Mouse (Mus musculus) forebrain, postnatal 0 days (tissue): Measurements from ENCODE around the gene Pkd1. TPM values are rescaled to one million over a fixed set of nuclear protein-coding genes. Genes with fewer than 3 reads are reported as not detected.

ENCODE experiments used
- ATAC-seq: fragments of 200-750 bp; cut with Nextera tagmentation; 2 replicates; pipeline ENCODE4 v1.8.0; 2017; ENCODE audit warnings: mild to moderate bottlenecking, moderate library complexity
- DNase-seq: peaks from one replicate; pipeline ENCODE4 v3.0.0-alpha.2; 2015
- H3K27ac ChIP-seq: fragments of 300-500 bp; sonication (generic); 2 replicates; pipeline ENCODE4 v1.5.1; 2014; ENCODE audit warnings: low read depth, mild to moderate bottlenecking, antibody characterized with exemption, low read length, moderate library complexity, mixed read lengths
- H3K27me3 ChIP-seq: fragments of 300-500 bp; sonication (generic); 2 replicates; pipeline ENCODE4 v1.6.1; 2014; ENCODE audit warnings: mild to moderate bottlenecking, low read length, mixed read lengths; ENCODE audit not compliant: insufficient read depth
- H3K36me3 ChIP-seq: fragments of 300-500 bp; sonication (generic); 2 replicates; pipeline ENCODE4 v1.6.1; 2014; ENCODE audit warnings: mild to moderate bottlenecking, moderate library complexity; ENCODE audit not compliant: insufficient read depth
- H3K4me1 ChIP-seq: fragments of 300-500 bp; sonication (generic); 2 replicates; pipeline ENCODE4 v1.6.1; 2014; ENCODE audit warnings: antibody characterized with exemption; ENCODE audit not compliant: insufficient read depth
- H3K4me2 ChIP-seq: fragments of 300-500 bp; sonication (generic); 2 replicates; pipeline ENCODE4 v1.6.1; 2014; ENCODE audit warnings: low read depth, mild to moderate bottlenecking, moderate library complexity
- H3K4me3 ChIP-seq: fragments of 300-500 bp; sonication (generic); 2 replicates; pipeline ENCODE4 v1.5.1; 2014; ENCODE audit warnings: low read depth, low read length, mixed read lengths
- H3K9ac ChIP-seq: fragments of 300-500 bp; sonication (generic); 2 replicates; pipeline ENCODE4 v1.6.1; 2014; ENCODE audit warnings: mild to moderate bottlenecking
- H3K9me3 ChIP-seq: fragments of 300-500 bp; sonication (generic); 2 replicates; pipeline ENCODE4 v1.6.1; 2016; ENCODE audit warnings: low read length
- CTCF ChIP-seq: sonication (generic); IDR thresholded peaks from 2 replicates; pipeline ENCODE4 v1.5.1; 2016; ENCODE audit warnings: antibody characterized with exemption, control low read depth, low read depth
- WGBS: fragments of 180-500 bp; shearing (Covaris S2); extraction: QIAGEN DNeasy Blood & Tissue Kit; methylation state at CpG from one replicate; pipeline ENCODE4 v1.1.7; 2014; 5-methylcytosine and 5-hydroxymethylcytosine counted together
- polyA plus RNA-seq: library from polyadenylated mRNA; unstranded; fragments of >200 nt; fragmentation: Nextera tagmentation; extraction: Ambion mirVana; gene quantifications from 2 replicates; pipeline ENCODE4 v1.2.1, GENCODE M21; 2015
- total RNA-seq: library from RNA; depleted of rRNA; stranded (reverse); fragments of >200 nt; gene quantifications from 2 replicates; pipeline ENCODE4 v1.2.3, GENCODE M21; 2014

The Pkd1 gene
- total and polyA plus RNA-seq, 2 experiments from 2014 or later: 8.9 to 58.8 TPM

DNA sequence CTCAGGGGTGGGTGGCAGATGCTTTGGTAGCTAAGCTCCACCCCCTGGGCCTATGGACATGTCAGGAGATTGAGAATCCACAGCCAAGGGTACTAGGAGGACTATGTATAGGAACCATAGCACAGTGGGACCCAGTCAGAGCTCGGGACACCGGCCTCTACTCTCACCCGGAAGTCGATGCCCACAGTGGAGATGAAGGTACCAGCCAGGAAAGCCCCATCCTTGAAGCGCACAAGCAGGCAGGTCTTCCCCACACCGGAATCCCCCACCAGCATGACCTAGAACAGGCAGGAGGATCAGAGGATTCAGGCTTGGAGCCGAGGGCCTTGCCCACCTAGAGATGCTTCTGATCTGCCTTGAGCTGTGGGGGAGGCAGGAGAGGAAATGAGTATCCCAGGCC is 17.6 kb upstream of the Pkd1 start:
- no peaks in the 10 kb centered on the region for H3K9me3 ChIP-seq
- H3K9ac ChIP-seq: 0 out of 2 replicates have a peak overlapping the region, but pooled peaks have one; percentile 6
- no peak for ATAC-seq
- no peak overlapping the region for H3K27ac ChIP-seq
- 72% methylated on average over 7 of the region's 7 CpGs for WGBS
- no peak for TF ChIP-seq CTCF
- no peak for DNase-seq
- no peak overlapping the region for H3K4me3 ChIP-seq
- peaks cover 33% of the 10 kb centered on the region for H3K4me1 ChIP-seq
- H3K36me3 ChIP-seq: peaks cover 10% of the 10 kb centered on the region; the same call in 1 of the 2 replicates
- H3K4me2 ChIP-seq: 0 out of 2 replicates have a peak overlapping the region, but pooled peaks have one; percentile 66
- no peaks in the 10 kb centered on the region for H3K27me3 ChIP-seq

DNA sequence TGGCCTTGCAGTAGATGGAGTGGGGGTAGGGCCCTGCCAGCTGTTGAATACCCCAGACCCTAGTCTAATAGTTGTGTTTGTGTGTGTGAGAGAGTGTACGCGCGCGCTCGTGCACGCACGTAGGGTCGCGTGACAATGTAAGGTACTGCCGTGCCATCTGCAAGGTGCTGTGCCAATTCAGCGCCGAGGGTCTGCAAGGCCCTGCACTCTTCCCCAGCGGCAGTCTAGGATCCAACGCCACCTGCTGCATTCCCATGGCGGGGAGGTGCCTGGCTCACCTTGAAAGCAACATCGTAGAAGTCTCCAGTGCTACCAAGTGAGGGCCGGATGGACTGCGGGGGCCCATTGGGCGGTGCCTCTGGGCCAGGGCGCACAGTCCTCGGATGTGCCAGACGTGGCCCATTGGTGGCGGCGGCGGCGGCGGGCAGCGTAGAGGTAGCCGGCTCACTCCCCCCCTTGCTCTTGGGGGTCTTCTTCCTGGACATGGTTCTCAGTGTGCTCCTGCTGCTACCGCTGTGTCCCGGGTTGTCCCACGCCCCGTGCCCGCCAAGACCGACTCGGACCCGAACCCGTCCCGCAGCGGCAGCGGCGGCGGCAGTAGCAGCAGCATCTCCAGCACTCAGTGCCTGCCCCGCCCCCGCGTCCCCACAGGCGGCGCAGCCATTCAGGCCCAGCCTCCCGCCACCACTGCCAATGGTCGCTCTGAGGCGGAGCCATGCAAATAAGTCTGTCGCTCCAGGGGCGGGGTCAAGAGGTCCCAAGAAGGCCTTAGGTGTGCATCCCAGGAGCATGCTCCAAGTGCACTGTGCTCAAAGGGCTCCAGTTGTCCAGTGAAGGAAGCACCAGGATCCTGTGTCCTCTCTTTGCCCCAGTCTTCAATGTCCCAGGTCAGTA is 16.3 kb upstream of the Pkd1 start:
- Histone ChIP-seq H3K9me3 (no peaks in the 10 kb centered on the region), H3K27ac (peak overlapping the region; percentile 50), H3K36me3 (peaks cover 10% of the 10 kb centered on the region; the same call in 1 of the 2 replicates), H3K9ac (peak overlapping the region; percentile 50), H3K4me3 (peak overlapping the region; percentile 35), H3K27me3 (no peaks in the 10 kb centered on the region), H3K4me1 (peaks cover 39% of the 10 kb centered on the region), H3K4me2 (peak overlapping the region; percentile 66)
- WGBS: 7% methylated on average over 47 of the region's 53 CpGs
- TF ChIP-seq CTCF: no peak; the same call in 1 of the 2 replicates
- peak; percentile 66 for ATAC-seq
- peak; percentile 77 for DNase-seq

DNA sequence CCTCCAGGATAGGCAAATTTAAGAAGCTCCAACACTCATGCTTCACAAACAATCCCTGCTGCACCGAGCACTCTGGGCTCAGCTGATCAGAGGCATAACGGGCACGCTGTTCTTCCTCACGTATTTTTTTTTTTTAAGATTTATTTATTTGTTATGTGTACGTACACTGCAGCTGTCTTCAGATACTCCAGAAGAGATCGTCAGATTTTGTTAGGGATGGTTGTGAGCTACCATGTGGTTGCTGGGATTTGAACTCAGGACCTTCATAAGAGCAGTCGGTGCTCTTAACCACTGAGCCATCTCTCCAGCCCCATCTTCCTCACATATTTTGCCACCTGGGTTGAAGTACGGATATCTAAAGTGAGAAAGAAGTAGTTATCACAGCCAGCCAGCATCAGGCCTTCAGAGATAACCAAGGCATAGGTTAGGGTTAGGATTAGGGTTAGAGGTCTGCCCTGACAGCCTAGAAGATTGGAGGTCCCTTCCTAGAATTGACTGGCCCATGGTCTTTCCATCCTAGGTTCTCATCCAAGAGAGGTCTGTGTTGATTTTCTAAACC is 15.4 kb upstream of the Pkd1 start, which contains the start of gene Rab26:
Gene Rab26, minus strand, starts transcription at position 51 of the 559 bp plus-strand sequence.
- no peak for DNase-seq
- no peak for TF ChIP-seq CTCF
- no peaks in the 10 kb centered on the region for H3K27me3 ChIP-seq
- peak within 1 kb of the TSS; percentile 66 for H3K4me2 ChIP-seq
- peak within 1 kb of the TSS; percentile 50 for H3K9ac ChIP-seq
- H3K9me3 ChIP-seq: no peaks in the 10 kb centered on the region
- peak within 1 kb of the TSS; percentile 35 for H3K4me3 ChIP-seq
- H3K27ac ChIP-seq: peak within 1 kb of the TSS; percentile 50
- H3K36me3 ChIP-seq: peaks cover 10% of the 10 kb centered on the region; the same call in 1 of the 2 replicates
- 76% methylated on average over 8 of the region's 8 CpGs for WGBS
- ATAC-seq: no peak
- peaks cover 32% of the 10 kb centered on the region for H3K4me1 ChIP-seq

DNA sequence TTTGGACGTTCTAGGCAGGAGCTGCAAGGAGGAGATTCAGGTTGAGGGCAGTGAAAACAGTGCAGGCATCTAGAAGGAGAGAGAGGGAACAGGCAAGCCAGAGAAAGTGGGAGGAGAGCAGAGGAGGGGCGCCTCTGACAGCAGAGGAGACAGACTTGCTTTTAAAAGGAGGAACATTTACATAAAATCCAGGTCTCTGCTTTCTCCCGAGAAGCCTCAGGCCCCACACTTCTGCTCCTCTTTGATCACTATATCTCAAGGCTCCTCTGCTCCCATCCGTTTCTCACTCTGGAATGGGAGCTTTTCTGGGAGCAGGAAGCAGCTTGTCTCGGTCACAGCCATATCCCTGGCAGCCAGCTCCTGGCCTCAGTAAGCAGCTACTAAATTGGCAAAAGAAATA is 14.3 kb upstream of the Pkd1 start:
- no peak overlapping the region for H3K9ac ChIP-seq

DNA sequence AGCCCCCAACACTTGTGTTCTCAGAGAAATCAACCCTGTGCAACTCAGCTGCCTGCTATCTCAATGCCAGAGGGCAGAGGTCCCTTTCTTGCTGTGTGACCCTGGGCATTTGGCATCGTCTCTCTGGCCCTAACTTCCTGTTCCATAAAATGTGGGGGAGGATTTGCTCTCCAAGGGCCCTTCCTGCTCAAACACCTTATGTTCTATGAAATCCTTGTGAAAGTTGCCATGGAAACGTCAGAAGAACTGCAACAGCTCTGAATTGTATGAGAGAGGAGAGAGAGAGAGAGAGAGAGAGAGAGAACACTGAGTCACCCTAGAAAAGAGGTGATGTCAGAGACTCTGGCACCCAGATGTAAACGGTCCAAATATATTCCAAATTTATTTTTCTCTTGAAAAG is 12.1 kb upstream of the Pkd1 start:
- peak; percentile 82 for ATAC-seq

More for the DNA sequence above, 14.3 kb upstream of the Pkd1 start:
- no peak for TF ChIP-seq CTCF
- Histone ChIP-seq H3K9me3 (no peaks in the 10 kb centered on the region), H3K36me3 (peaks cover 4% of the 10 kb centered on the region; the same call in 1 of the 2 replicates), H3K4me2 (no peak overlapping the region), H3K27me3 (no peaks in the 10 kb centered on the region), H3K27ac (peak overlapping the region; percentile 45; the same call in 1 of the 2 replicates), H3K4me3 (no peak overlapping the region), H3K4me1 (peaks cover 22% of the 10 kb centered on the region)
- no peak for DNase-seq
- WGBS: 46% methylated on average over 5 of the region's 5 CpGs
- no peak for ATAC-seq

DNA sequence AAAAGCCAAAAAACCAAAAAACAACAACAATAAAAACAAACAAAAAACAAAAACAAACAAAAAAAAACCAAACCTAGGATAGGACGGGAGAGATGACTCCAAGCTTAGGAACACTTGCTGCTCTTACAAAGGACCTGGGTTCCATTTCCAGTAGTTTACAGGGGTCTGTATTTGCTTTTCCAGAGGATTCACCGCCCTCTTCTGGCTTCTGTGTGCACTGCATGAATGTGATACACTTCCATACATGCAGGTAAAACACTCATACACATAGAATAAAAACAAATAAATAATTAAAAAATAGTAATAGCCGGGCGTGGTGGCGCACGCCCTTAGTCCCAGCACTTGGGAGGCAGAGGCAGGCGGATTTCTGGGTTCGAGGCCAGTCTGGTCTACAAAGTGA is 10.7 kb upstream of the Pkd1 start:
- Histone ChIP-seq H3K9me3 (no peaks in the 10 kb centered on the region), H3K27me3 (no peaks in the 10 kb centered on the region), H3K4me1 (peaks cover 6% of the 10 kb centered on the region), H3K9ac (no peak overlapping the region), H3K36me3 (no peaks in the 10 kb centered on the region), H3K27ac (no peak overlapping the region), H3K4me3 (no peak overlapping the region), H3K4me2 (no peak overlapping the region)
- DNase-seq (peak; percentile 55), ATAC-seq (no peak)
- 69% methylated on average over 8 of the region's 8 CpGs for WGBS
- peak; percentile 65 for TF ChIP-seq CTCF

More for the DNA sequence above, 12.1 kb upstream of the Pkd1 start:
- Histone ChIP-seq H3K9me3 (no peaks in the 10 kb centered on the region), H3K4me3 (no peak overlapping the region), H3K4me1 (peaks cover 20% of the 10 kb centered on the region), H3K36me3 (no peaks in the 10 kb centered on the region), H3K4me2 (peak overlapping the region; percentile 17), H3K27me3 (no peaks in the 10 kb centered on the region), H3K27ac (peak overlapping the region; percentile 80), H3K9ac (no peak overlapping the region)
- no peak for TF ChIP-seq CTCF
- WGBS: 12% methylated on average over 3 of the region's 3 CpGs
- DNase-seq: peak; percentile 76

DNA sequence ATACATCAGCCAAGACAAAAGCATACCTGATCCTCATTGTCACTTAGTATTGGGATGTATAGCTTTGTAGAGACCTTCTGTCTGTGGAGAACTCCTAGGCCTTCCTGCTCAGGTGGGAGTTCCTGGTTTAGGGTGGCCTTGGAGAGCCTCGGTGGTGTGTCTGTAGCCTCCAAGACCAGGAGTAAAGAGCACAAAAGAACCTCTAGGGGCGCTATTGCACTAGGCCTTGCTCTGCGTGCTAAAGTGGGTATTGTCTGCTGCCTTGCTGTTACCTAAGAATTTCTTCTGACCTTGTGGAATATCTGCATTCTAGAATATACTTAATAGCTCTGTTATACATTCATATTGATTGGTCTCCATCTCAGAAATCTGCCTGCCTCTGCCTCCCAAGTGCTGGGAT is 9.3 kb upstream of the Pkd1 start:
- Histone ChIP-seq H3K27ac (no peak overlapping the region), H3K4me2 (no peak overlapping the region), H3K27me3 (no peaks in the 10 kb centered on the region), H3K4me3 (no peak overlapping the region), H3K9ac (no peak overlapping the region), H3K9me3 (no peaks in the 10 kb centered on the region), H3K36me3 (no peaks in the 10 kb centered on the region), H3K4me1 (peaks cover 6% of the 10 kb centered on the region)
- DNase-seq: peak; percentile 37
- TF ChIP-seq CTCF: peak; percentile 69
- no peak; the same call in 1 of the 2 replicates for ATAC-seq
- WGBS: 7% methylated on average over 3 of the region's 3 CpGs
